Mouse (Mus musculus): Measurements from ENCODE around the gene Snx30.

DNA sequence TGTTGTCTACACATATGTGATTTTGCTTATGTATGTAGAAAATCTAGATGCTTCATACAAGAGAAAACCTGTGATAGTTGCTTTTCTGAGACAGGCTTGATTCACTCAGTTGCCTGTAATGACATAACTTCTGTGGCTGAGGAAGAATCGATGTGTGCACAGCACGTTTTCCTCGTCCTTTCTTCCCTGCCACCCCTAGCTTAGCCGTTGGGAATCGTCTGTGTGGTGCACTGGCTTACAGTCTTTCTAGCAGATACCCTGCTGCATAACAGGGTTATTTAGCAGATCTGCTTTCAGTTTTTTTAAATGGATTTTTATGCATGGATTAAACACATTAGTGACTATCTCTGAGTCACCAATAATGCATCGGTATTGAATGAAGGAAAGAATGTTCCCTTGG is 70.9 kb downstream of the Snx30 start:
- no peak for TF ChIP-seq CTCF (IDR thresholded peaks at IDR 0.05; ENCODE audit: low read depth)
- no peak for TF ChIP-seq EP300 (IDR thresholded peaks at IDR 0.05; ENCODE audit: low read depth)

Measured in liver, postnatal 0 days (tissue).